Comparison of ENCODE assay signal across 27 mouse cellular contexts in the genomic region with DNA sequence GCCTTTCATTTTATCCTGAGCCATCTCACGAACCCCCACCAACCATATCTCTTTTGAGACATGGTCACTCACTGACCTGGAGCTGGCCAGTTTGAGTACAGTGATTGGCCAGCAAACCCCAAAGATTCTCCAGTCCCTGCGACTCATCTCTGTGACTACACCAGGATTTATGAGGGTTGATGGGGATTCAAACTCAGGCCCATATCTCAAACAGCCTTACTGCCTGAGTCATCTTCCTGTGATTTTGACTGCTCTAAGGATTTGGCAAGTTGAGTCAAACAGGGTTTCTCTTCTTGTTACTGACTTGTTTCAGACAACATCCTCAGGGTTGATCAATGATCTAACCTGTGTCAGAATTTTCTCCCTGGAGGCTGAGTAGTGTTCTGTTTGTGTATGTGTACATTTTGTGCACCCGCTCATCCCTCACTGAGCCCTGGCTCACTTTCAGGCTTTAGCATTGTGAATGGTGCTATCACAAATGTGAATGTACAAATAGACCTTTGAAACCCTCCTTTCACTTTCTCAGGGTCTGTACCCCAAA.
DNase-seq lines count a peak whose midpoint lies in the region; ATAC-seq and TF ChIP-seq lines count a peak whose summit lies in the region.
"Had no signal": no experiment of that assay in that cellular context is flagged by ENCODE, and none has a peak within 500 bp of the region (broad histone marks: within the 10 kb centered on the region; RNA-seq: fewer than 3 reads in every experiment).

No protein-coding gene starts in this region.

- 60% methylated on average over 3 of the region's 3 CpGs for WGBS in heart, adult 2 months
- WGBS in heart, embryonic 10.5 days = 79% methylated on average over 3 of the region's 3 CpGs
- 68% methylated on average over 3 of the region's 3 CpGs for WGBS in kidney, postnatal 0 days

- no peak for TF ChIP-seq POLR2A in heart, adult 2 months (IDR thresholded peaks at IDR 0.05; ENCODE audit: insufficient read depth, low read depth, low read length)

- intact Hi-C loops in heart, adult 2 months (cut with DNase I) = loop anchor here (5.0 kb wide), 1 partner anchor 58 kb away; no protein-coding TSS in a partner anchor

- H3K27ac ChIP-seq in heart, adult 2 months = peak overlapping the region; percentile 59
- no peak overlapping the region for H3K27ac ChIP-seq in heart, embryonic 10.5 days
- H3K27ac ChIP-seq in kidney, postnatal 0 days = no peak overlapping the region
- H3K27ac ChIP-seq: forebrain, embryonic 10.5 days; hindbrain, embryonic 12.5 days; layer of hippocampus, adult 2 months; limb, embryonic 12.5 days; liver, embryonic 12.5 days; neural tube, embryonic 12.5 days had no signal

- no peak for DNase-seq in heart, adult 2 months
- no peak for DNase-seq in heart, embryonic 10.5 days (ENCODE audit: low spot score)
- DNase-seq in kidney, postnatal 0 days (ENCODE audit: low spot score) = no peak
- no peak for DNase-seq in kidney, adult 9 months
- peak; percentile 60 for DNase-seq in 3T3-L1 (ENCODE audit: low read depth, low spot score)
- no peak for DNase-seq in ovary, postnatal 10 days (ENCODE audit: low spot score)
- no peak for DNase-seq in adrenal gland, adult 8-10 months
- DNase-seq: adrenal gland, postnatal 25 days; B cell, adult 2 months; cerebellum, postnatal 14 days; gastrocnemius, postnatal 25 days; heart, postnatal 14 days; kidney, adult 8-10 months; layer of hippocampus, postnatal 36 days; lung, adult 18-20 months; midbrain, embryonic 14.5 days; retina, postnatal 1 day; right cerebral cortex, postnatal 25 days; spleen, adult 18-20 months had no signal

- no peaks in the 10 kb centered on the region for H3K9me3 ChIP-seq in heart, embryonic 10.5 days
- H3K9me3 ChIP-seq in kidney, postnatal 0 days (replicated peaks; ENCODE audit: low read length) = no peaks in the 10 kb centered on the region
- H3K9me3 ChIP-seq: forebrain, embryonic 10.5 days; hindbrain, embryonic 12.5 days; limb, embryonic 12.5 days; liver, embryonic 12.5 days; neural tube, embryonic 12.5 days had no signal

- no peak for TF ChIP-seq EP300 in heart, adult 2 months (IDR thresholded peaks at IDR 0.05; ENCODE audit: insufficient read depth, low read depth, low read length)

- H3K27me3 ChIP-seq in heart, adult 2 months (ENCODE audit: control insufficient read depth, insufficient read depth, low read length) = no peaks in the 10 kb centered on the region
- H3K27me3 ChIP-seq in heart, embryonic 10.5 days (ENCODE audit: insufficient read depth, poor library complexity, severe bottlenecking) = no peaks in the 10 kb centered on the region
- no peaks in the 10 kb centered on the region for H3K27me3 ChIP-seq in kidney, postnatal 0 days (ENCODE audit: insufficient read depth, low read length)
- H3K27me3 ChIP-seq: hindbrain, embryonic 12.5 days; limb, embryonic 12.5 days; liver, embryonic 12.5 days; neural tube, embryonic 12.5 days had no signal

- H3K9ac ChIP-seq in heart, adult 2 months (ENCODE audit: low read depth, low read length) = 0 out of 2 replicates have a peak overlapping the region, but pooled peaks have one; percentile 19
- H3K9ac ChIP-seq in kidney, postnatal 0 days (ENCODE audit: low read depth, low read length) = no peak overlapping the region
- H3K9ac ChIP-seq: hindbrain, embryonic 12.5 days; limb, embryonic 12.5 days; liver, embryonic 12.5 days; neural tube, embryonic 12.5 days had no signal

- H3K4me2 ChIP-seq in kidney, postnatal 0 days (ENCODE audit: low read length) = peak overlapping the region; percentile 45; the same call in 1 of the 2 replicates
- H3K4me2 ChIP-seq: hindbrain, embryonic 12.5 days; limb, embryonic 12.5 days; liver, embryonic 12.5 days; neural tube, embryonic 12.5 days had no signal

- no peak for TF ChIP-seq CTCF in heart, adult 2 months (IDR thresholded peaks at IDR 0.05)
- TF ChIP-seq CTCF in kidney, postnatal 0 days (IDR thresholded peaks at IDR 0.05; ENCODE audit: low read depth) = no peak

- H3K4me3 ChIP-seq in heart, adult 2 months = peak overlapping the region; percentile 59
- H3K4me3 ChIP-seq in heart, embryonic 10.5 days = no peak overlapping the region
- H3K4me3 ChIP-seq in kidney, postnatal 0 days (replicated peaks; ENCODE audit: low read depth, low read length) = no peak overlapping the region
- H3K4me3 ChIP-seq: forebrain, embryonic 10.5 days; hindbrain, embryonic 12.5 days; layer of hippocampus, adult 2 months; limb, embryonic 12.5 days; liver, embryonic 12.5 days; neural tube, embryonic 12.5 days had no signal

- peaks cover 3% of the 10 kb centered on the region for H3K79me2 ChIP-seq in heart, adult 2 months (replicated peaks; ENCODE audit: control insufficient read depth, insufficient read depth, low read length)

- H3K36me3 ChIP-seq in heart, adult 2 months (ENCODE audit: control insufficient read depth, insufficient read depth, low read length) = peaks cover 19% of the 10 kb centered on the region
- no peaks in the 10 kb centered on the region for H3K36me3 ChIP-seq in heart, embryonic 10.5 days
- H3K36me3 ChIP-seq in kidney, postnatal 0 days (ENCODE audit: insufficient read depth, low read length) = no peaks in the 10 kb centered on the region
- H3K36me3 ChIP-seq: forebrain, embryonic 10.5 days; hindbrain, embryonic 12.5 days; limb, embryonic 12.5 days; liver, embryonic 12.5 days; neural tube, embryonic 12.5 days had no signal

- H3K4me1 ChIP-seq in heart, adult 2 months (ENCODE audit: control insufficient read depth, insufficient read depth, low read length) = peaks cover 23% of the 10 kb centered on the region
- peaks cover 43% of the 10 kb centered on the region for H3K4me1 ChIP-seq in heart, embryonic 10.5 days
- H3K4me1 ChIP-seq in kidney, postnatal 0 days (replicated peaks; ENCODE audit: insufficient read depth, low read length) = peaks cover 14% of the 10 kb centered on the region; the same call in 1 of the 2 replicates
- H3K4me1 ChIP-seq: hindbrain, embryonic 12.5 days had no signal

- no peak for ATAC-seq in kidney, postnatal 0 days (replicated peaks; ENCODE audit: low FRiP score, low read depth)
- peak; percentile 25 for ATAC-seq in CD4-positive, CD25-positive, alpha-beta regulatory T cell, adult 4 months
- ATAC-seq: forebrain, embryonic 16.5 days; liver, embryonic 12.5 days had no signal
